Mouse (Mus musculus) limb, embryonic 15.5 days (tissue): ENCODE measurements around the gene Krt16. TPM values are rescaled to one million over a fixed set of nuclear protein-coding genes. Genes with fewer than 3 reads are reported as not detected.
"Not testable (repeated sequence)": the region's sequence is repeated elsewhere in the genome, so short reads cannot be mapped to it uniquely, and the experiment has no call there.

Experiments
- ATAC-seq: fragments of 200-750 bp; cut with Nextera tagmentation; 2 replicates; pipeline ENCODE4 v1.8.0; 2017; ENCODE audit warnings: low read depth, moderate TSS enrichment; ENCODE audit not compliant: insufficient number of reproducible peaks, low FRiP score, low TSS enrichment
- H3K27ac ChIP-seq: fragments of 300-500 bp; sonication (generic); 2 replicates; pipeline ENCODE4 v1.5.1; 2015; ENCODE audit warnings: moderate library complexity, mild to moderate bottlenecking, inconsistent platforms
- H3K27me3 ChIP-seq: fragments of 300-500 bp; sonication (generic); 2 replicates; pipeline ENCODE4 v1.6.1; 2015; ENCODE audit warnings: inconsistent platforms
- H3K36me3 ChIP-seq: fragments of 300-500 bp; sonication (generic); 2 replicates; pipeline ENCODE4 v1.6.1; 2015; ENCODE audit warnings: inconsistent platforms
- H3K4me1 ChIP-seq: fragments of 300-500 bp; sonication (generic); 2 replicates; pipeline ENCODE4 v1.6.1; 2015; ENCODE audit warnings: inconsistent platforms
- H3K4me2 ChIP-seq: fragments of 300-500 bp; sonication (generic); 2 replicates; pipeline ENCODE4 v1.6.1; 2015; ENCODE audit warnings: mild to moderate bottlenecking, inconsistent platforms
- H3K4me3 ChIP-seq: fragments of 300-500 bp; sonication (generic); 2 replicates; pipeline ENCODE4 v1.5.1; 2015; ENCODE audit warnings: mild to moderate bottlenecking, inconsistent platforms
- H3K9ac ChIP-seq: fragments of 300-500 bp; sonication (generic); 2 replicates; pipeline ENCODE4 v1.6.1; 2015; ENCODE audit warnings: inconsistent platforms
- H3K9me3 ChIP-seq: fragments of 300-500 bp; sonication (generic); 2 replicates; pipeline ENCODE4 v1.6.1; 2016; ENCODE audit warnings: inconsistent platforms
- WGBS: fragments of 180-500 bp; shearing (Covaris S2); methylation state at CpG from one replicate; pipeline ENCODE4 v1.1.7; 2015; 5-methylcytosine and 5-hydroxymethylcytosine counted together
- polyA plus RNA-seq: library from polyadenylated mRNA; unstranded; fragments of >200 nt; fragmentation: Nextera tagmentation; extraction: Ambion mirVana; gene quantifications from 2 replicates; pipeline ENCODE4 v1.2.1, GENCODE M21; 2015

Krt16 gene
- polyA plus RNA-seq, 1 experiment from 2014 or later = 11.7 TPM

- no peak overlapping the region for H3K4me2 ChIP-seq
- H3K9ac ChIP-seq = no peak overlapping the region
- no peak overlapping the region for H3K4me3 ChIP-seq
- no peak for ATAC-seq
- H3K27ac ChIP-seq = no peak overlapping the region
- WGBS = 63% methylated on average over 5 of the region's 5 CpGs
- no peaks in the 10 kb centered on the region for H3K9me3 ChIP-seq
- no peaks in the 10 kb centered on the region for H3K36me3 ChIP-seq
- no peaks in the 10 kb centered on the region for H3K27me3 ChIP-seq
- H3K4me1 ChIP-seq = no peaks in the 10 kb centered on the region; the same call in 1 of the 2 replicates
Observed at GRCm38 (mm10) chr11:100254360-100255090, 5.8 kb upstream of the Krt16 start.

GRCm38 (mm10) chr11:100246471-100246870 is 2.2 kb downstream of the Krt16 start:
- WGBS = 69% methylated on average over 7 of the region's 7 CpGs
- not testable (repeated sequence) for H3K27me3 ChIP-seq, H3K36me3 ChIP-seq, H3K4me3 ChIP-seq, ATAC-seq, H3K4me1 ChIP-seq, H3K9me3 ChIP-seq, H3K9ac ChIP-seq, H3K4me2 ChIP-seq, H3K27ac ChIP-seq

DNA sequence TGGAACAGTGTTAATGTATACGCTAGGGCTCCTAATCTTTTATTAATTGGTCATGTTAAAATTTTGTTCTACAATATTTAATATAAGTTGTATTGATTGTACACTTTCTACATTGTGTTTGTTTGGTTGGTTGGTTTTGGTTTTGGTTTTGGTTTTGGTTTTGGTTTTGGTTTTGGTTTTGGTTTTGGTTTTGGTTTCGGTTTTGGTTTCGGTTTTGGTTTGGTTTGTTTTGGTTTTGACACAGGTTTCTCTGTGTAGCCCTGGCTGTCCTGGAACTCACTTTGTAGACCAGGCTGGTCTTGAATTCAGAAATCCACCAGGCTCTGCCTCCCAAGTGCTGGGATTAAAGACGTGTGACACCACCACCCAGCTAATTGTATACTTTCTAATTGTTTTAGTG is 8.4 kb downstream of the Krt16 start:
- H3K27ac ChIP-seq, ATAC-seq, H3K4me1 ChIP-seq, H3K4me3 ChIP-seq, H3K9me3 ChIP-seq, H3K4me2 ChIP-seq, H3K27me3 ChIP-seq, H3K36me3 ChIP-seq, H3K9ac ChIP-seq: not testable (repeated sequence)
- 89% methylated on average over 4 of the region's 4 CpGs for WGBS

- no peak for ATAC-seq
- no peaks in the 10 kb centered on the region for H3K27me3 ChIP-seq
- H3K4me3 ChIP-seq = no peak overlapping the region
- no peak overlapping the region for H3K9ac ChIP-seq
- no peaks in the 10 kb centered on the region for H3K36me3 ChIP-seq
- no peaks in the 10 kb centered on the region for H3K9me3 ChIP-seq
- WGBS = 62% methylated on average over 8 of the region's 8 CpGs
- H3K4me2 ChIP-seq = no peak overlapping the region
- no peaks in the 10 kb centered on the region for H3K4me1 ChIP-seq
- H3K27ac ChIP-seq = no peak overlapping the region
Observed at GRCm38 (mm10) chr11:100221741-100222140, 27.0 kb downstream of the Krt16 start.

- Histone ChIP-seq H3K4me3 (no peak overlapping the region), H3K9me3 (no peaks in the 10 kb centered on the region), H3K4me1 (no peaks in the 10 kb centered on the region), H3K36me3 (no peaks in the 10 kb centered on the region), H3K4me2 (no peak overlapping the region), H3K27ac (no peak overlapping the region), H3K27me3 (no peaks in the 10 kb centered on the region), H3K9ac (no peak overlapping the region)
- no peak for ATAC-seq
- WGBS = 73% methylated on average over 4 of the region's 4 CpGs
Observed at GRCm38 (mm10) chr11:100219304-100219703, 29.4 kb downstream of the Krt16 start.

DNA sequence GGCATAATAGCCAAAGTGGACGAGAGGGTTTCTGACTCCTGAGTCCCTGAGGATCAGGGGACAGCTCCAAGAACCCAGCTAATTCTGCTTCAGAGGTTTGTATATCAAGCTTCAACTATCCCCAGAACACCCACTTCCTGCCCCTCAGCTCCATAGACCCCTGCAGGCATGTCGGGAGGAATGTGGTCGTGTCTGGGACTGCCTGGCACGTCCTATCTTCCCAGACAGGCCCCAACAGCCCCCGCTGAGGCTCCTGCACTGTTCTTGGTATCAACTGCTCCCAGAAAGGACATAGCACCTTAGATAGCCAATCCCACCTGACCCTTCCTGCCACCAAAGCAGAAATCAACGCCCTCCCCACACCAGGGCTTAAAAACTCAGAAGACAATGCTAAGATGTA is 40.2 kb downstream of the Krt16 start:
- no peak overlapping the region for H3K9ac ChIP-seq
- H3K27me3 ChIP-seq = no peaks in the 10 kb centered on the region
- H3K4me1 ChIP-seq = no peaks in the 10 kb centered on the region
- no peaks in the 10 kb centered on the region for H3K9me3 ChIP-seq
- no peaks in the 10 kb centered on the region for H3K36me3 ChIP-seq
- 42% methylated on average over 6 of the region's 6 CpGs for WGBS
- ATAC-seq = no peak
- H3K27ac ChIP-seq = peak overlapping the region; percentile 43; the same call in 1 of the 2 replicates
- H3K4me3 ChIP-seq = no peak overlapping the region
- 0 out of 2 replicates have a peak overlapping the region, but pooled peaks have one; percentile 12 for H3K4me2 ChIP-seq

DNA sequence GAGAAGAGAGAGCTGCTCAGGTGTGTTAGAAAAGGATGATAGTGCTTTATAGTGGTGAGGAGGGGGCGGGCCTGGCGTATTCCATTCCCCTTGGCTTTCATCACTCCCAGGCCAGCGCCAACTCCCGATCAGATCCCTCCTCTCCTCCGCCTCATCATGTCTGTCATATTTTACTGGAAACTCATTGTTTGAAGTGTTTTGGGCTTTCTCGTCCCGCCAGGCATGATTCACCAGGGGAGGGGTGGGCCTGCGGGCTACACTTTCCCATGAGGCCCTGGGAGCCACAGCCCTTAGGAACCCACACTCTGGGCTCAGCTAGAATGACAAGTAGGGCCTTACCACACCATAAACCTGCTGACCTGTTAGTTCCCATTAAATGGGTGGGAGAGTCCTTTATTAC is 41.2 kb downstream of the Krt16 start, which contains the start of gene Krt14:
Krt14 (minus strand) TSS at position 51 of the 400 bp plus-strand sequence.
- no peaks in the 10 kb centered on the region for H3K36me3 ChIP-seq
- 0 out of 2 replicates have a peak within 1 kb of the TSS, but pooled peaks have one; percentile 12 for H3K4me2 ChIP-seq
- no peaks in the 10 kb centered on the region for H3K27me3 ChIP-seq
- H3K27ac ChIP-seq = peak within 1 kb of the TSS; percentile 43; the same call in 1 of the 2 replicates
- no peaks in the 10 kb centered on the region for H3K9me3 ChIP-seq
- H3K4me3 ChIP-seq = peak within 1 kb of the TSS; percentile 30
- no peak within 1 kb of the TSS for H3K9ac ChIP-seq
- no peaks in the 10 kb centered on the region for H3K4me1 ChIP-seq
- ATAC-seq = no peak
- 67% methylated on average over 8 of the region's 8 CpGs for WGBS

GRCm38 (mm10) chr11:100203448-100203847 is 45.3 kb downstream of the Krt16 start:
- Histone ChIP-seq H3K4me2 (no peak overlapping the region), H3K27ac (no peak overlapping the region), H3K9ac (no peak overlapping the region), H3K4me3 (no peak overlapping the region), H3K4me1 (no peaks in the 10 kb centered on the region), H3K36me3 (no peaks in the 10 kb centered on the region), H3K9me3 (no peaks in the 10 kb centered on the region), H3K27me3 (no peaks in the 10 kb centered on the region)
- 18% methylated on average over 6 of the region's 6 CpGs for WGBS
- ATAC-seq = no peak

- 78% methylated on average over 4 of the region's 4 CpGs for WGBS
- no peaks in the 10 kb centered on the region for H3K36me3 ChIP-seq
- no peak overlapping the region for H3K4me3 ChIP-seq
- no peaks in the 10 kb centered on the region for H3K9me3 ChIP-seq
- H3K4me2 ChIP-seq = no peak overlapping the region
- H3K4me1 ChIP-seq = no peaks in the 10 kb centered on the region
- H3K27ac ChIP-seq = no peak overlapping the region
- no peaks in the 10 kb centered on the region for H3K27me3 ChIP-seq
- H3K9ac ChIP-seq = no peak overlapping the region
- no peak for ATAC-seq
Observed at GRCm38 (mm10) chr11:100202906-100203305, 45.8 kb downstream of the Krt16 start.

DNA sequence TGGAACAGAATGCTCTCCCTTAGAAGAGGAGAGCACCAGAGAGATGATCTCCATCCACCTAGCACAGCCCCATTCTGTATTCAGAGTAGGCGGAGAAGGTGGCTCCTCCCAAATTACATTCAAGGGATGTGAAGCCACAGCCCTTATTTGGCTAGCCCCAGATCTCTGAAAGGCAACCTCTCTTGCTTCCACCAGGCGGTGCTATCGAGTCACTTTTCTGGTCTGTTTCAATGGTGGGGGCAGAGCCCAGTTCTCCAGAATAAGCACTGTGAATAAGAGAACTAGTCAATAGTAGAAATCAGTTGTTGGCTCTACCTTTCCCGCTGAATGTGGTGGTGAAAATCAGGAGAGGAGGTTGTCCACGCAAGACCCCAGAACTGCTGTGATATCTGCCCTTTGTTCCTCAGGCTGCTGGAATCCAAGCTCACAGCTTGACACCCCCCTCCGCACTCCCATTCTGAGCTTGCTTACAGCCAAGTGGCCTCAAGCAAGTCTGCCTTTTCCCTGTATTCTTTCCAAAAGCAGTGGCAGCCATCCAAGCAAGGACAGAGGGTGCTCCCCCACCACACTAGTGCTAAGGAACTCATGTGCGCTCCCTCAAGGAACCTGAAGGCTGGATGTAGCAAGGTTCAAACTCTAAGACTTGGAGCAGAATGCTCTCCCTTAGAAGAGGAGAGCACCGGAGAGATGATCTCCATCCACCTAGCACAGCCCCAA is 48.4 kb downstream of the Krt16 start:
- Histone ChIP-seq H3K4me2 (no peak overlapping the region), H3K9me3 (no peaks in the 10 kb centered on the region), H3K36me3 (no peaks in the 10 kb centered on the region), H3K9ac (no peak overlapping the region), H3K4me3 (no peak overlapping the region), H3K27me3 (no peaks in the 10 kb centered on the region), H3K27ac (no peak overlapping the region), H3K4me1 (no peaks in the 10 kb centered on the region)
- WGBS = 39% methylated on average over 8 of the region's 8 CpGs
- ATAC-seq = 0 out of 2 replicates have a peak, but pooled peaks have one; percentile 6

- ATAC-seq = no peak
- no peak overlapping the region for H3K4me3 ChIP-seq
- H3K4me2 ChIP-seq = no peak overlapping the region
- no peaks in the 10 kb centered on the region for H3K36me3 ChIP-seq
- 63% methylated on average over 4 of the region's 4 CpGs for WGBS
- H3K9me3 ChIP-seq = no peaks in the 10 kb centered on the region
- no peak overlapping the region for H3K9ac ChIP-seq
- H3K27me3 ChIP-seq = 0 out of 2 replicates have a peak, but pooled peaks cover under 1% of the 10 kb centered on the region
- H3K4me1 ChIP-seq = no peaks in the 10 kb centered on the region
- no peak overlapping the region for H3K27ac ChIP-seq
Observed at GRCm38 (mm10) chr11:100198666-100199065, 50.0 kb downstream of the Krt16 start.
